Mouse (Mus musculus) liver, adult (tissue): ENCODE measurements around the gene Ets1.

ENCODE experiments used
- GATA4 ChIP-seq: IDR thresholded peaks from 2 replicates; pipeline ENCODE4 v1.6.1; 2014; ENCODE audit warnings: mild to moderate bottlenecking, low read length; ENCODE audit not compliant: insufficient replicate concordance

Gene Ets1

DNA sequence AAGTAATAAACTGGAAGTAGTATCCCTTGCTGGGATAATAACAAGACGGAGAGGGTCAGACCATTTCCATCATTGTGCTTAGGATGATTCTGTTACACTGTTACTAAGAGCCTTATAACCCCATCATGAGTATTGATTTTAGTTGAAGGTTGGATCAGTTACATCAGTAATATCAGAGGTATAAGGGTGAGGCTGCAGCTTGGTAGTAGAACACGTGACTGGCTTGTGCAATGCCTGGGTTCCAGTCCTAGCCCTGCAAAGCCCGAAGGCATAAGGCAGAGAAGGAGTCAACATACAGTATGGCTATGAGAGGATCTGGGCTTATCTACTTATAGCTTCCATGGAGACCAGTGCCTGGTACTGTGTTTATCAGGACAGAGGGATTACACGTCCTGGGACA, 82.8 kb downstream of the Ets1 start:
- TF ChIP-seq GATA4, result no peak

DNA sequence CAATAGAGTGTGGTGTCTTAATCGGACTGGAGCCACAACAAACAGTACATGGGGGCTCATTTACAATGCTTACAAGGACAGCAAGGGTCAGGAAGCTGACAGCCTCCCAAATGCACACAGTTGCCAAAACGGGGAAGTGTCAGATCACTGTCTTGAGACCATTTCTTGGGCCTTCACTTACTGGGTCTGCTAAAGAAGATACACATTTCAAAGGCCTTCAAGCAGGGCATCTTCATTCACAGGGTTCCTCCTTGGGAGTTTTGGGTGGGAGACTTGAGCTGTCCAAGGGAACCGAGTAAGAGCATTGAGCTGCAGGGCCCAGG, 83.9 kb downstream of the Ets1 start:
- no peak for TF ChIP-seq GATA4

DNA sequence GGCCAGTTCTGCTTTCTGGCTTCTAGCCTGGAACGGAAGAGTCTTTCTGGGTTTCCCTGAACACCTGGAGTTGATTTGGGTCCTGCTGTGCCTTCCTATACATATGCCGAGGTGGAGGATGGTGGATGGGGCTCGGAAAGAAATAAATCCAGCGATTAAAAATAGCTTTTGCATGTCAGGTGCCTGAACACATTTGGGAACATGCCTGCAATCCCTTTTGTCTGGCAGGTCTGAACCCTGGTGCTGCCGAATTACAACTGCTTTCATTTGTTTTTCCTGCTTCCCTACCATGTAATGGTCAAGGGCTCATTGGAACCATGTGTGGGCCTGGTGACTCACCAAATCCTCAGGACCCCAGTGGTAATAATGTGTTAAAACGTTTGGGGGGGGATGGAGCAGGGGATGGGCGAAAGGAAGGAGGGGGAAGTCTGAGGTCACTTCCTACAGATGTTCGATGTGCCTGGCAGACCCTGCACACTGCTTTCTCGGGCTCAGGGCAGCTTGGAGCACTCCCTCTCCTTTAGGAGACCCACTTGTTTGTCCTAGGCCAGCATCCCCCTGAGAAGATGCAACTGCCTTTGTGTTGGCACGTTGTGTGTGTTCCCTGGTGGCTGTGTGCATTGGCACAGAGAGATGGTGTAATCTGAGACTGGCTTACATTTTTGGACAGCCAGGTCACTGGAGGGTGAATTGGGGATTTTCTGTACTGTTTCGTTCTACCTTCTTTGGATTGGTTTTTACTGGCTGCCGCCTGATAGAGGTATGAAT, 84.4 kb downstream of the Ets1 start:
- TF ChIP-seq GATA4, result no peak

DNA sequence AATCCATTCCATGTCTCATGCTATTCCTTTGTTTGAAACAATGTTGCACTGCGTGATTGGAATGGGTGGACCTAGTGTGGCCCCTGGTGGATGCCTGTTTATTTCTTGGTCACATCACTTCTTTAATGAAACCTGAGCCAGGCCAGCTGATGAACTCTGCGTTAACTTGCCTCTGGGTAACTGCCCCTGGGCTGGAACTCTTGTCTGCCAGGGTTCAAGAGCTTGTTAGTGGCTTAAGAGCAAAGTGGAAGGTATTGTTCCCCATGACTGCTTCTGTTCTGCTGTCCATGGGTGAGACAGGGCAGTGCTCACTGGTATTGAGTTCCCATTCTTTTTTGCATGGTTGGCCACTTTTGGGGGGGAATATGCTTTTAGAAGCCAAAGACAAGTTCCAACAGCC, 85.1 kb downstream of the Ets1 start:
- no peak for TF ChIP-seq GATA4

DNA sequence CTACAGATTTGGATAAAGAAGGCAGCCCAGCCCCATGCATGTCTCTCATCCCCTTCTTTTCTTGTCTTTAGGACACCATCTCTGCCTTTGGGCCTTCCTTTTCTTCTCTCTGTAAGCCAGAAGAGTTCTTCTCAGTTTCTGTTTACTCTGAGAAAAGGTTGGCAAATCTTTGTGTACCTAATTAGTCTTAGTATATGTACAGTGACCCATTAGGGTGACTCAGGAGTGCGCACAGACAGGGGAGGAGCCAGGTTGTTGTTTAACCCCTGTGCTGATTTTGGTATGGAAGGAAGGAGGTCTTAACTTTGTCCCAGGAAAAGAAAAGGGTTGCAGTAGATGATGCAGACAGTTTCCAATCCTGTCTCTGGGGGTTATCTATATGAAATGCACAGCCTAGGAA, 86.2 kb downstream of the Ets1 start:
- TF ChIP-seq GATA4, result no peak

DNA sequence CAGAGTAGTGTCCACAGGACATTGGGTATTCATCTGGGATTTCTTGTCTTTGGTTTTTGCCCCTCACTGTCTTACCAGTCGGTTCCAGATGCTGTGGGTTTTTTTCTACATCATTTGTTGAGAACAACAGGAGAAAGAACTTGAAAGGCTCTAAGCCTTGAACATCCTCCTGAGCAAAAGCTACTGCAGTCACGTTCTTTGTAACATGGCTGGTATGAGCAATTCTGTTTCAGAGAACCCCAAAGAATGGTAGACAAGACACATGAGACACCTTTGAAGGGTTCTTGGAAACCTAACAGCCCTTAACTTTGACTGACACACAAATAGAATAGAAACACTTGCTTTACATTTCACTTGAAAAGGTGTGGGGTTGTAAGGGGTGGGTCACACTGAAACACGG, 86.9 kb downstream of the Ets1 start:
- TF ChIP-seq GATA4, result no peak

DNA sequence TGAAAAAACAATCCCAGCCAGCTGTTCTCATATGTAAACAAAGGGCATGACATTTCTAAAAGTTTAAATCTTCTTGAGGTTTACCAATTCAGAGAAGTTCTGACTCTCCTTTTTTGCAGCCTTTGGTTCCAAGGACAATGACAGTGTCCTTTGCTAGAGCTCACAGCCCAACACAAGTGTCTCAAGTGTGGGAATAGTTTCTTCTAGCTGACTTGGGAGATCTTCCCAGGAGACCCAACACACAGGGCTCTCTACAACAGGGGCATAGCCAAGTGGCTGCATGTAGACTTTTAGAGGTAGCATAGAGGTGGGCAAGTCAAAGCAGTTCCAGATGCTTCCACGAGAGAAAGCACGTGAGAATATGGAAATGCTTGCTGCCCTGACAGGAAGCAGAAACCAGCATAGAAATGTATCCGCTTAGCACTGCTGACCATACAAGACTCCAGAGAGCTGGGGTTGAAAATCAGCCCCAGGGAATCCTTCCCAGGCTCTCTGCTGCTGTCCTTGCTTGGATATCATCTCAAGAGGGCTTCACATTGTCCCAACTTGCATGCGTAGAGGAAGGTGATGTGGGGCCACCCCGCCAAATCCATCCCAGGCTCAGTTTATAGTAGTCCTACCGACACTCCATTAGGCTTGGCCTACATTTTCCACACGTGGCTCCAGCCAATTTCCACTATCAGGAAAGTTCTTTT, 88.3 kb downstream of the Ets1 start:
- no peak for TF ChIP-seq GATA4

DNA sequence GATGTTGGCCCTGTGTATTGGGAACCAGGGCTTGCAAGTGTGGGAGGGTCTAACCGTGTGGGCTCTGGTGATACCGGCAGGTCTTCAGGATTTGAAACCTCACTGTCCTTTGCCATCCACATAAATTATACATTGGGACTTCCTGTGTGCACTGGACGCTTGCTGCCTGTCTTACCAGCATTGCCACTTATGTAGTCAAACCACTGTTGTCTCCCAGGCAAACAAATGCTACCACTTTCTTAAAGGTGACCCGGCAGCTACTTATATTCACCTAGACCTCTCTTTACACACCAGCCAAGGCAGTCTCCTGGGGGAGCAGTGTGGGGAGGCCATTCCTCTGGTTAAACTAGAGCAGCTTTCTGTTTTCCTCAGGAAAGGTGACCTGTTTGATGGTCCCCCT, 89.9 kb downstream of the Ets1 start:
- TF ChIP-seq GATA4, result no peak

DNA sequence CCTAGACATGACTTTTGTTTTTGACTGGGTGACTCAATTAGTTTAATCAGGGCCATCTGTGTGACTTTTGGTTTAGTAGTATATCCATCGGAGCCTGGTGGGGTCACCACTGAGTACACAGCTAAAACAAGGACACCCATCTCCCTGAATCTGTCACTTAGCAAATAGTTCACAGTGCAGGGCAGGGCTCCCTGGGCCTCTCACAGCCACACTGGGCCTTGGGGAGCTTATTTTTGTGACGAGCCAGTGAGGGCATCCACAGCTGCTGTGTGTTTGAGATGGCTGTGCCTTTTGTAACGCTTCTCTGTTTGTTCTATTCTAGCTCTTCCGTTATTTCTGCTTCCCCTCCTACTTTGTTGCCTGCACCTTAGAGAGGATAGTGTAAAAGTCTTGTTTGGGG, 90.6 kb downstream of the Ets1 start:
- no peak for TF ChIP-seq GATA4

DNA sequence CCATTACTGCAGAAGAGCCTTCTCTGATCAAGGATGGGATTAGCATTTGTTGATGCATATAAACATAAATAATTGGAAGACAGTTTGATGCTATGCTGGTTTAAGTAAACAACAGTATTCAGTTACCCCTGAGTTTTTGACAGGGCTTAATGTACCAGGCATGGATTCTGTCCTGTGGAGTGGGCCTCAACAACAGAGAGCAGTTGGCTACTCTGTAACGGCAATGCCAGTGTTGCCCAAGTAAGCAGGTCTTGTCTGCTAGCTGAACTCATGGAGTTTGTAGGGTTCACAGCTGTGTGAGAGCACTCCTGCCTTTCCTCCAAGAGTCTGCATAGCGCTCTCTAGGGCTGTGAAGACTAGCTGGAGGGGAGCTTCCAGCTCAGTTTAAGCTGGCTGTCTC, 91.0 kb downstream of the Ets1 start:
- no peak for TF ChIP-seq GATA4

DNA sequence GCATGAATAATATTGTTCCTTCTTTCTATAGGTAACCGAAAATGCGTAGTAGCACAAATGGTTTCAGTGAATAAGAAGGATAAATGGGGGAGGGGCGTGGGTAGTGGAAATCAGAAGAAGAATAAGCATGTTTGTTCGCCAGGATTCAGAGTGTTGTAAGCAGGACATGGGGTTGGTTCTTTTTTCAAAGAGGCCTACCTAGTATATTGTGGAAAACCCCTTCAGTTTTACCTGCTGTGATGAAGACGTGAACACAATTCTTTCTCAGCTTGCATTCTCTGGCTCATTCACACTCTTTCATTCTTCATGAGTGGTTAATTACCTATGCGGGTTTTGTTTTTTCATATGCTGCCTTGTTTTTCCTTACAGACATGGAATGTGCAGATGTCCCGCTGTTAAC, 92.3 kb downstream of the Ets1 start:
- TF ChIP-seq GATA4, result no peak

DNA sequence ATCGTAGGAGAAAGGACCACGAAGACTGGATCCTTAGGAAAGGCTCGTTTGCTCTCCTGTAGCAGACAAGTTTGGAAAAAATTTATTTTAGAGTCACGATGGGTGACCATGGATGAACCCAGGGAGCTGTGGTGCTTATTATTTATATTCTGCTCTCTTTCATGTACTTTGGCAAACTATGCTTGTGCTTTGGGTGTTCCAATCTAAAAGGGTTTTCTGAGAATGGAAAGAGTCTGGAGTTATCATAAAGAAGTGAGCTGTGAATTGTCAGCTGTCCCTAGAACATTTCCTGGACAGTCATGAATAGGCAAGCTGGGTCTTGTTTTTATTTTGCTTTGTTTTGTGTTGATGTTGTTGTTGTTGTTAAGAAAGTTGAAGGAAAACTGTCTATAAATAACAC, 92.8 kb downstream of the Ets1 start:
- no peak for TF ChIP-seq GATA4

DNA sequence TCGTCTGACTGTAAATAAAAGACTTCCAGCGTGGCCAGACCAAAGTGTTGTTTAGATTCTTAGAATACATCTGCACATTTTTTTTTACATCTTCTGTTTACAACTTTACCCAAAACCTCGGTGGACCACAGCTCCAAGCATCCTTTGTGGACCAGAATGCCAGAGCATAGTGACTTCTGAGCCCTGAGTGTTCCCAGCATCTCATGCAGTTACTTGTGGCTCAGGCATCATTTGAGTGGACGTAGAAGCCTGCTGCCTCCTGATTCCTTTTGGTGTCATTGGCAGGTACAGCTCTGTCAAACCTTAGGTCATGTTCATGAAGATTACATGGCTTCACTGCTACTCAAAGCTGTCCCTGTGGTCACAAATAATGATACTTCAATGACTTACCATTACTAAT, 93.2 kb downstream of the Ets1 start:
- no peak for TF ChIP-seq GATA4

DNA sequence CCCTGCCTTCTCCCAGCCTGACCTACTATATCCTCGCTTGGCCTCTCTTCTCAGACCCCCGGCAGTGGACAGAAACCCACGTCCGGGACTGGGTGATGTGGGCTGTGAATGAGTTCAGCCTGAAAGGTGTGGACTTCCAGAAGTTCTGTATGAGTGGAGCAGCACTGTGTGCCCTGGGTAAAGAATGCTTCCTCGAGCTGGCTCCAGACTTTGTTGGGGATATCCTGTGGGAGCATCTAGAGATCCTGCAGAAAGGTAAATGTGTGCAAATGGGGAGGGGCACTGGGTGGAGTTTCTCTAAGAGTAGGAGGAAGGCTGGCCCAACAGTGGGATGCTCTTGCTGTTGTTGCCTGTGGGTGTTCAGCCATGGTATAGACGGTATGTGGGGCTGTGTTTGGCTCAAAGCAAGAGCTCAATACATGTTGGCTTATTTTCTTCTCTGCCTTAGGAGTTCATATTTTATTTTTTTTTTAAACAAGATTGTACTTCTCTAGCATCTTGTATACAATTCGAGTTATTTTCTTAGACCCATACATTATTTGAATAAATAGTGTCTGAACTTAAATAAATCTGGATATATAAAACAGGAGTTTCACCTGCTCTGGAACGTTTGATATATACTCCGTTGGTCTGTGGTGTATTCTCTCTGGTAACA, 94.1 kb downstream of the Ets1 start:
- no peak for TF ChIP-seq GATA4

DNA sequence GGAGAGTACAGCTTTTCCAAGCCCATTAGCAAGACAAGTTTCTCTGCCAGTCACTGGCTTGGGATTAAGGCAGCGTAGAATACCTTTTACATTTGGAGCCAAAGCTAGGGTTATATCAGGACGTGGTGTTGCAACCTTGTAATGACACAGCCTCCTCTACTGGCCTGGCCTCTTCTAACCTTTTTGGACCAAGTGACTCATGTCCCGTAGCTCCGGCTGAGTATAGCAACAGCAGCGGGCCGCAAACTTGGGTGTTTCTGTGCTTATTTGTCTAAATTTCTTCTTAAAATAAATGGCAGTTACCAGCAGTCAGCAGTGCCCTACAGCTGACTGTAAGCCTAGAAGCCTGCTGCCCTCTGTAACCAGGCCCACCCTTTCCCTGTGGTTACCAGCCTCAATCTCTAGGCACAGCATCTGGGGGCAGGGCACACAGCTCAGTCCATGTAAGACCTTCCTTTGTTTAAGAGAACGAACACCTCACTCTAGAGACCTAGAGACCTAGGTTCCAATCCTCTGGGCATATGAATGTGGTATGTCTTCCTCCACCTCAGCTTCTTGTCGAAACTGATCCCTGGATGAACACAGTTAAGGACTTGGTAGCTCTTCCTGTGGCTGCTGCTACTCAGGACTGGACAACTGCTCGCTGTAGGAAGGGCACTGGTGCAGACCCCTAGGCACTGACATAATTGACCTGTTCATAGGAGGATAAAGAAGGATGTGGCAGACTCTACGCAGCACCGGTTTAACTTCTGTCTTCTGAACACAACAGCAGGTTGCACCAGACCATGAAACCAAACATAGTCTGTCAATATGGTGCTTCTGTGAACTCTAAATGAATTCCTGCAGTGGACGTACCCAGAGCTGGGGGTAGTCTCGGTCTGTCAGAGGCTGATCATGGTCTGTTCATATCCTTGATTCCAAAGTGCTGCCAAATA, 94.9 kb downstream of the Ets1 start:
- no peak for TF ChIP-seq GATA4
